Mouse (Mus musculus) cerebellum, adult 2 months (tissue): ENCODE results near the gene Atad1. TPM values are rescaled to one million over a fixed set of nuclear protein-coding genes. Genes with fewer than 3 reads are reported as not detected.

Source experiments
- DNase-seq, 2 experiments: peaks; one replicate each; pipeline ENCODE4 v3.0.0; 2021
- H3K27ac ChIP-seq: fragments of 200-500 bp; 2 replicates; pipeline ENCODE4 v1.5.1; 2012; ENCODE audit warnings: low read length, control low read depth, inconsistent platforms; ENCODE audit not compliant: insufficient read depth
- H3K27me3 ChIP-seq: fragments of 200-500 bp; 2 replicates; pipeline ENCODE4 v1.6.1; 2012; ENCODE audit warnings: inconsistent platforms, mild to moderate bottlenecking, low read length, moderate library complexity; ENCODE audit not compliant: control insufficient read depth, insufficient read depth
- H3K4me1 ChIP-seq: fragments of 200-500 bp; 2 replicates; pipeline ENCODE4 v1.6.1; 2011; ENCODE audit warnings: low read length; ENCODE audit not compliant: control insufficient read depth, insufficient read depth
- H3K4me3 ChIP-seq: fragments of 200-500 bp; replicated peaks from 2 replicates; pipeline ENCODE3; 2011; ENCODE audit warnings: mild to moderate bottlenecking, low read depth, low read length, control low read depth; ENCODE audit not compliant: insufficient read depth
- CTCF ChIP-seq: fragments of 200-500 bp; IDR thresholded peaks from 2 replicates; pipeline ENCODE4 v1.5.1; 2011; ENCODE audit warnings: low read depth, mild to moderate bottlenecking, control low read depth, low read length, moderate library complexity, borderline replicate concordance; ENCODE audit not compliant: insufficient read depth
- POLR2A ChIP-seq: fragments of 200-500 bp; IDR thresholded peaks from 2 replicates; pipeline ENCODE4 v1.6.1; 2011; ENCODE audit warnings: low read length, control low read depth, borderline replicate concordance; ENCODE audit not compliant: insufficient read depth
- WGBS: fragments of 180-500 bp; shearing (Covaris S2); methylation state at CpG from one replicate; pipeline ENCODE4 v1.1.7; 2018; 5-methylcytosine and 5-hydroxymethylcytosine counted together
- polyA plus RNA-seq: library from polyadenylated mRNA; depleted of rRNA; stranded (reverse); fragments of >200 nt; gene quantifications from 2 replicates; pipeline ENCODE4 v1.2.3, GENCODE M21; 2012

Gene Atad1
- polyA plus RNA-seq, 1 experiment, result 77.2 TPM

GRCm38 (mm10) chr19:32737844-32738243 lies 1.7 kb downstream of the Atad1 start:
- 93% methylated on average over 7 of the region's 7 CpGs for WGBS
- no peak for DNase-seq
- TF ChIP-seq POLR2A (no peak), CTCF (no peak)
- H3K4me1 ChIP-seq, result no peaks in the 10 kb centered on the region
- H3K4me3 ChIP-seq, result no peak overlapping the region
- H3K27ac ChIP-seq, result no peak overlapping the region
- H3K27me3 ChIP-seq, result no peaks in the 10 kb centered on the region; the same call in 1 of the 2 replicates

GRCm38 (mm10) chr19:32732922-32733321 lies 6.7 kb downstream of the Atad1 start:
- H3K27me3 ChIP-seq, result no peaks in the 10 kb centered on the region; the same call in 1 of the 2 replicates
- DNase-seq, result no peak
- no peak overlapping the region for H3K27ac ChIP-seq
- H3K4me1 ChIP-seq, result no peaks in the 10 kb centered on the region
- TF ChIP-seq POLR2A (no peak), CTCF (no peak)
- H3K4me3 ChIP-seq, result no peak overlapping the region

GRCm38 (mm10) chr19:32729785-32730184 lies 9.8 kb downstream of the Atad1 start:
- TF ChIP-seq POLR2A (no peak), CTCF (no peak)
- no peak for DNase-seq
- no peak overlapping the region for H3K27ac ChIP-seq
- no peaks in the 10 kb centered on the region; the same call in 1 of the 2 replicates for H3K27me3 ChIP-seq
- 96% methylated on average over 4 of the region's 4 CpGs for WGBS
- no peaks in the 10 kb centered on the region for H3K4me1 ChIP-seq
- no peak overlapping the region for H3K4me3 ChIP-seq

GRCm38 (mm10) chr19:32726451-32727325 lies 12.9 kb downstream of the Atad1 start:
- Histone ChIP-seq H3K4me1 (no peaks in the 10 kb centered on the region), H3K4me3 (peak overlapping the region; percentile 14), H3K27ac (no peak overlapping the region), H3K27me3 (no peaks in the 10 kb centered on the region; the same call in 1 of the 2 replicates)
- WGBS, result 13% methylated on average over 22 of the region's 22 CpGs
- no peak for TF ChIP-seq CTCF
- no peak for TF ChIP-seq POLR2A
- DNase-seq, result no peak

DNA sequence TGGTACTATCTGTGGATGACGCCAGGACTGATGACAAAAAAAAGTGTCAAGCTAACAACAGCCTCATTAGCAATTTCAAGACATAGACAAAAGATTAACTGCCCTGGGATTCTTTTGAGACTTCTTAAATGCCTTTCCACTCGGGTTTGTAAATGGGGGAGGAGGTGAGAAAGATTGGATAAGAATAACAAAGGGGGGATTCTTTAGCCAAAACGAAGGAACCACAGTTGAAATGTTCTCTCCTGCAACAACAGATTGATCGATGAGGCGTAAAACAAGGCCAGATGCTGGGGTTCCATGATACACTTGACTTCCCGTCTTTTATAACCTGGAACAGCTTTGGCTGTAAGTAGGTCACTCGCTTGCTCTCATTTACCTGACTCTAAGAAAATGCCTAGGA lies 15.8 kb downstream of the Atad1 start:
- no peak for TF ChIP-seq POLR2A
- no peak for TF ChIP-seq CTCF
- 32% methylated on average over 7 of the region's 7 CpGs for WGBS
- H3K27ac ChIP-seq, result no peak overlapping the region

DNA sequence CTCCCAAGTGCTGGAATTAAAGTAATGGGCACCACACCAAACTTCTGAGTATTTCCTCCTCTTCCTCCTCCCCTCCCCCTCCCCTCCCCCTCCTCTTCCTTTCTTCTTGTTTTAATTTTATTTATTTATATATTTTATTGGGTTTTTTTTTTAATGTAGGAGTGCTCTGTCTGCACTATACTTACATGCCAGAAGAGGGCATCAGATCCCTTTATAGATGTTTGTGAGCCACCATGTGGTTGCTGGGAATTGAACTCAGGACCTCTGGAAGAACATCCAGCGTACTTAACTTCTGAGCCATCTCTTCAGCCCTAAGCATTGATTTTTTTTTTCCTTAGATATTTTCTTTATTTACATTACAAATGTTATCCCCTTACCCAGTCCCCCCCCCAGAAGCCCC lies 19.3 kb downstream of the Atad1 start:
- DNase-seq, result no peak
- TF ChIP-seq CTCF (no peak), POLR2A (no peak)
- Histone ChIP-seq H3K27me3 (no peaks in the 10 kb centered on the region), H3K4me1 (no peaks in the 10 kb centered on the region), H3K27ac (no peak overlapping the region), H3K4me3 (no peak overlapping the region)
- WGBS, result 100% methylated on average over 1 of the region's 1 CpGs

More for the DNA sequence above, 15.8 kb downstream of the Atad1 start:
- no peak for DNase-seq
- Histone ChIP-seq H3K4me1 (no peaks in the 10 kb centered on the region), H3K27me3 (no peaks in the 10 kb centered on the region), H3K4me3 (no peak overlapping the region)

GRCm38 (mm10) chr19:32717590-32717989 lies 22.0 kb downstream of the Atad1 start:
- no peak for DNase-seq
- no peak overlapping the region for H3K27ac ChIP-seq
- TF ChIP-seq POLR2A (no peak), CTCF (no peak)
- peaks cover 7% of the 10 kb centered on the region; the same call in 1 of the 2 replicates for H3K4me1 ChIP-seq
- no peak overlapping the region for H3K4me3 ChIP-seq
- WGBS, result 67% methylated on average over 3 of the region's 3 CpGs
- no peaks in the 10 kb centered on the region for H3K27me3 ChIP-seq

DNA sequence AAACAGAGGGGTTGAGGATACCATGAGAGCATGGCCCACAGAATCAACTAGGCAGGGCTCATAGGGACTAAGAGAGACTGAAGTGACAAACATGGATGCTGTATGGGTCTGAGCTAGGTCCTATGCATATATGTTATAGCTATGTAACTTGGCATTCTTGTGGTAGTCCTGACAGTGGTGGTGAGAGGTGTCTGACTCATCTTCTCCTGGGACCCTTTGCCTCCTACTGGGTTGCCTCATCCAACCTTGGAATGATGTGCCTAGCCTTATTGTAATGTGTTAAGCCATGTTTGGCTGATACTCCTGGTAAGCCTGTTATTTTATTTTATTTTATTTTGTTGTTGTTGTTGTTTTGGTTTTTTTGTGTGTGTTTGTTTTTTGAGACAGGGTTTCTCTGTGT lies 23.9 kb downstream of the Atad1 start:
- TF ChIP-seq POLR2A (no peak), CTCF (no peak)
- H3K4me3 ChIP-seq, result no peak overlapping the region
- H3K4me1 ChIP-seq, result peaks cover 7% of the 10 kb centered on the region; the same call in 1 of the 2 replicates
- no peak for DNase-seq
- H3K27me3 ChIP-seq, result no peaks in the 10 kb centered on the region
- no peak overlapping the region for H3K27ac ChIP-seq
